Mouse (Mus musculus) skeletal muscle tissue, adult 2 months (tissue): ENCODE measurements around the gene Lamb2.

Experiments used
- DNase-seq: peaks from one replicate; pipeline ENCODE4 v3.0.0-alpha.2; 2012; ENCODE audit warnings: low read depth, low spot score

The Lamb2 gene

DNA sequence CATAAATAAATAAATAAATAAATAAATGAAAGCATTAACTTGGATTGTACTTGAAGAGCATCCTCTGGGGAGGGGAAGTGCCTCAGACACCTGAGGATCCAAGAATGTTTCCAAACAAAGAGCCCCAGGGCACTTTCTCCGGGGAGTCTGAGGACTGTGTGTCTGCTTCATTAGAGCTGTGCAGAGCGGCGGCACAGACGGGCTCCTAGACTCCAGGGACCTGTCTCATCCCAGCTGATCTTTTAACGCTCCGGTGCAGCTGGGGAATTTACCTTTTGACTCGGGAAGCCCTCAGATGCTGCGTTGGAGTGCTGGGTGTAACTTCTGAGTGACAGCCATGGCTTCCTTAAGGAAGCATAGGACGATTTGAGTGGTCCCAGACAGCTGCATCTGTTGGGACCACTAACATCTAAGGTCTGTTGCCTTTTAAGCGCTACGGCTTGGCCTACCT, 18.3 kb upstream of the Lamb2 start, which contains the start of gene Klhdc8b:
Gene Klhdc8b, minus strand, starts transcription at position 401 of the 451 bp plus-strand sequence.
- DNase-seq = no peak

DNA sequence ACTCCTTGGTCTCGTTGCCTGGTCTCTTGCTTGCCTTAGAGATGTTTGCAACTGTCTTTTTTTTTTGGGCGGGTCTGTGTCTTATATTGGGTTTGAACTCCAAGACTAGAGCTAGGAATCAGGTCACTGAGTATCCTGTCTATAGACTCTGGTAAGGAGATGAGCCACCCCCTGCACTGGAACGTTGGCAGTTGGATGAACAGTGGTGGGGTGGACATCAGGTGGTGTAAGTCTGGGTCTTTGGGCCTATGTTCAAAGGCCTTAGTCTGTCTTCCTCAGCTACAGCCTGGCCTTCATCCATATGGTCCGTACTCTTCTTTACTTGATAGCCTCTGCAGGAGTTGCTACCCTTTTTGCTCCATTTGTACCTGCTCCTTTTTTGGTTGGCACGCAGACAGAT, 17.9 kb upstream of the Lamb2 start:
- DNase-seq = no peak

DNA sequence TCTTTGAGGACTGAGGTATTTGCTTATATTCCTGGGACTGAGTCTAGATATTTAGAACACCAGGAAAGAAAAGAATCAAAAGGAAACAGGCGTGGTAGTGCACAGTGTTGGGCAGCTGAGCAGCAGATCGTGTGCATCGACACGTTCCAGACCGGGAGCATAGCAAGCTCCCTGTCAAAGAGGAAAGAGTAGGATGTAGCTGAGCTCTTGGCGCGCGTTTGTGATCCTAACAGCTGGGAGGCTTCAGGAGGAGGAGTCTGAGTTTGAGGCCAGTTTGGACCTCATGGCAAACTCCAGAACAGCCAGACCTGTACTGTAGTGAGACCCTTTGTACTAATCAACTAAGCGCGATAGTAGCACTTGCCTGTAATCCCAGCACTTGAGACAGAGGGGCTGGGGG, 17.3 kb upstream of the Lamb2 start:
- no peak for DNase-seq

DNA sequence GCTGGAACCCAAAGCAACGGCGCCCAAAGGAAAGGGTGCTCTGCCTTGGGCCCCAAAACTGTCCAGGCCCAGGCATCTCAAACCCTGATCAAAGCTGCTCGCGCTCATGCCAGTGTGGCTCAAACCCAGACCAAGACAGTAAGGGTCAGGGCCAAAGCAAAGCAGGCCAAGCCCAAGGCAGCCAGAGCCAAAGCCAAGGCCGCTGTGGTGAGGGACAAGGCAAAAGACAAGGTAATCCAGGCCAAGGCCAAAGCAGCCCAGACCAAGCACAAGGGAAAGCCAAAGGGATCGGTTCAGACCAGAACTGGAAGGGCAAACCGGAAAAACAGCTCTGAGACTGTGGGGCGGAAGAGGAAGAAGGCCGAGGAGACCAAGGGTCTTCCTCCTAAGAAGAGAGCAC, 15.8 kb upstream of the Lamb2 start:
- no peak for DNase-seq

DNA sequence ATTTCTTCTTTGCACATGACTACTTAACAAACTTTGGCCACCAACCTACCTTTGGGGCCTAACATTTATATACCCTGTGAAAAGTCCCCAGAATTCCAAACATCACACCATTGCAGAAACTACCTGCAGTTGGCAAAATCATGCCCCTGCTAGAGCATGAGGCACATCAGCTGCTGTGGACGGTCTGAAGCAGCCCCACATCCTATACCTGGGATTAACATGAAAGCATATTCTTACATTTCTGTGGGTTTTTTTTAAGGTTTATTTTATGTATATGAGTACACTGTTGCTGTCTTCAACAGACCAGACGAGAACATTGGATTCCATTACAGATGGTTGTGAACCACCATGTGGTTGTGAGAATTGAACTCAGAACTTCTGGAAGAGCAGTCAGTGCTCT, 13.3 kb upstream of the Lamb2 start:
- DNase-seq = no peak

DNA sequence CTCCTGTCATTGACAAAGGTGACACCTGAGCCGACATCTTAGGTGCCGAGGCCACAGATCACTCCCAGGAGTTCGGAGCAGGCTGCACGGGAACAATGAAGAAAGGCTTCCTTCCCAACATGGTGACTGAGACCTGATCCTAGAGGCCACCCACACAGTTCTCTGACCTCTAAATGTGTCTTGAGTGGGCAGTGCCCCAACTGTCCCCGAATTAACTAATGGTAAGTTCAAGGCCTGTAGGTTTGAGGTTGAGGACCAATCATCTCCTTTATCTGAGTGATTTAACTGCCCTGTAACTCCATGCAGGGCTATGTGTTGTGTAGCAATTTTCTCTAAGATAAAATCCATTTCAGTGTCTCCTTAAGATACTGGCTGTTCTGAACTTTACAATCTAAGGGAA, 10.1 kb upstream of the Lamb2 start:
- DNase-seq = no peak

DNA sequence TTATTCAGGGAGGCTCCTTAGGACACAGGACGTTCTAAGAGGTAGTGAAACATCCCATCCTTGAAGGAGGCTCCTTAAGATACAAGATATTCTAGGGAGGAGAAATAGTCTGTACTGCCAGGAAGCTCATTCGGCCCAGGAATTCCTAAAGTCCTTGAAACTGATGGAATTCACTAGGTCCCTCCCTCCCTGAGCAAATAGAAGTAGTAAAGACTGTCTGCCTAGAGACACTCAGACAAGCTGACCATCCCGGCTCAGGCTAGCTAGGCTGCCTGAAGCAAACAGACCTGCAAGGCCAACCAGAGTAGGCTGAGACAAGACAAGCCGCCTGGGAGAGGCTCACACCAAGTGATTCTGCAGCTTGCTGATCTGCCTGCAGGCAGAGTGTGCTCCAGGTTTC, 9.7 kb upstream of the Lamb2 start:
- DNase-seq = no peak

DNA sequence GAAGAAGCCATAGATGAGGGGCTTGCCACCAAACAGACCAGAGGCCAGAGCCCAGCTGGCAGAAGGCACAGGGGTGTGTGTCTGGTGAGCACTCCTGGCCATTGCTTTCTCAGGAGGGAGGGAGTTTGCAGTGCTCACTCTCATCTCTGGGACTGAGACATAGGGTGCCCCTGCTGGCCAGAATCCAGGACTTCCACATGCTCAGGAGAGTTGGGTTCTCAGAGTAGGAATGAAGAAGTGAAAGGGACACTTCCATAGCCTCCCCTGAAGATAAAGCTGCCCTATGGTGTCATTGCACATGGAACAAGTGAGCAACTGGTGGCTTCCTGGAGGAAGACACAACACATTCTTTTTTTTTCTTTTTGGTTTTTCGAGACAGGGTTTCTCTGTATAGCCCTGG, 5.0 kb upstream of the Lamb2 start:
- no peak for DNase-seq

DNA sequence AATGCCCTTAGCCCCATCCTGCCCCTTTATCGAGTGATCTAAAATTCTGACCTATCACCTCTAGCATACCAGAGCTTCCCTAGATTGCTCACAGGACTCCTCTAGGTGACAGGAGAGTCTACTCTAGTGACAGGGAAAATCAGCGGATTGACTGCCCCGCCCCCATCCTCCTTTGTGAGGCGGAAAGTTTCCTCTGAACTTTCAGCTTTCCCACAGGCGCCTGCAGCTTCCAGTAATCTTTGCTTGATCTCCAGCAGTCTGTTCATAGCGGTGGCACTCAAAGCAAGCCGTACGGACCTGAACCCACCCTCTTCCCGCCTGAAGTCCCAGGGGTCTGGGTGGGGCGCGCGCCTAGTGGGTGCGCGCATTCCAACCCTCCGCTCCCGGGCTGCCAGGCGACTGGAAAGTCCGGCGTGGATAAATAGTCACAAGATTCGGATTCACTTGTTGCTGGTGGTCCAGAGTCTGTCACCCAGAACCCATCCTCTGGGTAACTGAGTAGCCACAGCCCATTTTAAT, 839 bp upstream of the Lamb2 start:
- peak; percentile 78 for DNase-seq

DNA sequence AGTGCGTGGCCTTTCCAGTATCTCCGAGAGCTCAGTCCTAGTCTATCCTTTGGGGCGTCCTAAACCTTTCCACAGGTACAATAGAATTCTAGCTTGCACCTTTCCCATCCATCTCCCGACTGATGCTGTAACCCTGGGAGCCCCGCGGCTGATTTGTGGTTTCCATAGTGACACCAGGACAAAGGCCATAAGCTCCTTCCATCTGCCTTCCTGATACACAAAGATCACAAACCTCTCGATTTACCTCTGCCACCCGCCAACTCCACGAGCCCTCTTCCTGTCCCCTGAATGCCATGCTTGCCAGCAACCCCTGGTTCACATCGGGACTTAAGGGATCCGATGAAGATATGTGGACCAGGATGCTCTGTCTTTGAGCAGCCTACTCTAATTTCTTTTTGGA, 295 bp upstream of the Lamb2 start:
- no peak for DNase-seq

DNA sequence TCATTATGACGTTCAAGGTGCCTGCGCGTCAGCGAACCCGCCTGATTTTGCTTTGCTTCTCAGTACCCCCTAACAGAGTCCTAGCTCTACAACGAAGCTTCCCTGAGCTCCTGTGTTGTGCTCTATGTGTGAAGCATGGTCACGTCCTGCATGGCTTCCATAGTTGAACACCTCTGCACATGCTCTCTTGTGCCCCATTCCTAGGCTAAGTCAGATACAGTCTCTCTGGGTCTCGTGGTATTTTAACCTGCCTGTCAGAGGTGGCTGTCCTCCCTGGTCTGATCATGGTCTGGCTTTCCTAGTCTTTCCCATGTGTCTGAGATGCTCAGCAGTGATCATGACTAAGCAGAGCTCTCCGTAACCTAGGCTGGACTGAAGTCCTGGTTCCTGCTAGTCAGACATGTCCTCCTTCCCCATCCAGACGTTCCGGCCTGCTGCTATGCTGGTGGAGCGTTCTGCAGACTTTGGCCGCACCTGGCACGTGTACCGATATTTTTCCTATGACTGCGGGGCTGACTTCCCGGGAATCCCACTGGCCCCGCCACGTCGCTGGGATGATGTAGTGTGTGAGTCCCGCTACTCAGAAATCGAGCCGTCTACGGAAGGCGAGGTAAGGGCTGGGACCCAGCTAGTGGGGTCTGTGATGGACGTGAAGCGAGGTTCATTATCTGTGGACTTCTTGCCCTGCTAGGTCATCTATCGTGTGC, 1.4 kb downstream of the Lamb2 start:
- no peak for DNase-seq

DNA sequence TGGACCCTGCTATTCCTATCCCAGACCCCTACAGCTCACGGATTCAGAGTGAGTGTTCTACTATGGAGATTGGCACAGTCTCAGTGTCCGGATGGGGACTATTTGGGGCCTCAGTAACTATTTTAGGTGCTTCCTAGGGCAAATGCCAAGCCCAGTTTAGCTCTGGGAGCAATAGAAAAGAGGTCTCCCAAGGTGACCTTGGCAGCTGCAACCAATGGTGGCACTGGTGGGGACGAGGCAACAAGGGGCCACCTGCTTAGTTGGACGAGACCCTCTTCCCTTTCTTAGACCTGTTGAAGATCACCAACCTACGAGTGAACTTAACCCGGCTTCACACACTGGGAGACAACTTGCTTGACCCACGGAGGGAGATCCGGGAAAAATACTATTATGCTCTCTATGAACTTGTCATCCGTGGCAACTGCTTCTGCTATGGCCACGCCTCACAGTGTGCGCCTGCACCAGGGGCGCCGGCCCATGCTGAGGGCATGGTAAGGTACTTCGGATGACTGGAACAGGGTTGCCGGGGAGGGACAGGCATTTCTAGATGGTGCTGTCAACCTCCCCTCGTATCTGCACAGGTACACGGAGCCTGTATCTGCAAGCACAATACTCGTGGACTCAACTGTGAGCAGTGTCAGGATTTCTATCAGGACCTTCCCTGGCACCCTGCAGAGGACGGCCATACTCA, 2.1 kb downstream of the Lamb2 start:
- DNase-seq = no peak

DNA sequence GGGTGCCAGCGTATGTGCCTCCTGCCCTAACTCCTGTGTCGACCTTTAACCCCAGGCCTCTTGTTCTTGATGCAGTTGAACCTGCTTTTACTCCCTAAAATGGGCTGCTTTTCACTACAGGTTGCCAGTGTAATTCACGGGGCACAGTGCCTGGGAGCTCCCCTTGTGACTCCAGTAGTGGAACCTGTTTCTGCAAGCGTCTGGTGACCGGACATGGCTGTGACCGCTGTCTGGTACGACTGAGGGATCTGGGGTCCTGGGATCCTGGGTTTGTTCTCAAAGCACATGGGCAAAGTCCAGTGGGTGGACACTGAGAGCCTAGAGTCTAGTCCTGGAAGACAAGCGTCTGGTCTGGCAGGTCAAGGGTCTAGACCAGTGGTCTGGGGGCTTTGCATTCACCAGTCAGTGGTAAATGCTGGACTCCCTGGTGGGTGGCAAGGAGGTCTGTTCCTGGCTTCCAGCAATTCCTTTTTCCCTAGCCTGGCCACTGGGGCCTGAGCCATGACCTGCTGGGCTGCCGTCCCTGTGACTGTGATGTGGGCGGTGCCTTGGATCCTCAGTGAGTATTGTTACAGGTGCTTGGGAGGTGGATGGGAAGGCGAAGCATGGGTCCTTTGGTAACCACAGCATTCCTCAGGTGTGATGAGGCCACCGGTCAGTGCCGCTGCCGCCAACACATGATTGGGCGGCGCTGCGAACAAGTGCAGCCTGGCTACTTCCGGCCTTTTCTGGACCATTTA, 3.7 kb downstream of the Lamb2 start:
- no peak for DNase-seq

DNA sequence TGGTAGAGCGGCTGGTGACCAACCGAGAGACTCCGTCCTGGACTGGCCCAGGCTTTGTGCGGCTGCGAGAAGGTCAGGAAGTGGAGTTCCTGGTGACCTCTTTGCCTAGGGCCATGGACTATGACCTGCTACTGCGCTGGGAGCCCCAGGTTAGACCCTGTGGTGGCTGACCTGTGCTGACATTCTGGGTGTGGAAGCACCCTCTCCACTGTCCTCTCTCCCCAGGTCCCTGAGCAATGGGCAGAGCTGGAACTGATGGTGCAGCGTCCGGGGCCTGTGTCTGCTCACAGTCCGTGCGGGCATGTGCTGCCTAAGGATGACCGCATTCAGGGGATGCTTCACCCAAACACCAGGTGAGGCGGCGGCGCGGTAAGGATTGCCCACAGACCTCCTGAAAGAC, 4.5 kb downstream of the Lamb2 start:
- DNase-seq = no peak

DNA sequence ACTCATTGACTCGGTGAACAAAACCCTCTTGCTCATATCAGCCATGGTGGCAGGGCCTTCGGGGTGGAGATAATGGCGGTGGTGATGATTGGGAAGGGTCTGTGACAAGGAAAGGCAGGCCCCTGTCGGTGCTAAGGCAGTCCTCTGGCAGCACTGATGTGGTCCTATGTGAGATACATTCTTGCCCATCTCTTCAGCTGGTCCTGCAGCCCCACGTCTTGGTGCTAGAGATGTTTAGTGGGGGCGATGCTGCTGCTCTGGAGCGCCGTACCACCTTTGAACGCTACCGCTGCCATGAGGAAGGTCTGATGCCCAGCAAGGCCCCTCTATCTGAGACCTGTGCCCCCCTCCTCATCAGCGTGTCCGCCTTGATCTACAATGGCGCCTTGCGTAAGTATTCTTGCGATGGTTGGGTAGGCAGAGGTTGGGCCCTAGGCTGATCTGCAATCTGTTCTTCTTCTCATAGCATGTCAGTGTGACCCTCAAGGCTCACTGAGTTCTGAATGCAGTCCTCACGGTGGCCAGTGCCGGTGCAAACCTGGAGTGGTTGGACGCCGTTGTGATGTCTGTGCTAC, 5.9 kb downstream of the Lamb2 start:
- no peak for DNase-seq

DNA sequence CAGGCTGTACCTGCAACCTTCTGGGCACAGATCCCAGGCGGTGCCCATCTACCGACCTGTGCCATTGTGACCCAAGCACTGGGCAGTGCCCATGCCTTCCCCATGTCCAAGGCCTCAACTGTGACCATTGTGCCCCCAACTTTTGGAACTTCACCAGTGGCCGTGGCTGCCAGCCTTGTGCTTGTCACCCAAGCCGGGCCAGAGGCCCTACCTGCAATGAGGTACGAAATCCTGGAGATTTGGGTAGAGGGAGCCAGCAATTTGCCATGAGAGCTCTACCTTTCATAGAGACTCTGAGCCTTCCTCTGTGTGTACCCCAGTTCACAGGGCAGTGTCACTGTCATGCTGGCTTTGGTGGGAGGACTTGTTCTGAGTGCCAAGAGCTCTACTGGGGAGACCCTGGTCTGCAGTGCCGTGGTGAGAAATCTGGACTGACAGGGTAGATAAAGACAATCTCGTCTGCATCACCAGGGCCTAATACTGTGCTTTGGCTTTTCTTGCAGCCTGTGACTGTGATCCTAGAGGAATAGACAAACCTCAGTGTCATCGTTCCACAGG, 7.5 kb downstream of the Lamb2 start:
- DNase-seq = no peak

DNA sequence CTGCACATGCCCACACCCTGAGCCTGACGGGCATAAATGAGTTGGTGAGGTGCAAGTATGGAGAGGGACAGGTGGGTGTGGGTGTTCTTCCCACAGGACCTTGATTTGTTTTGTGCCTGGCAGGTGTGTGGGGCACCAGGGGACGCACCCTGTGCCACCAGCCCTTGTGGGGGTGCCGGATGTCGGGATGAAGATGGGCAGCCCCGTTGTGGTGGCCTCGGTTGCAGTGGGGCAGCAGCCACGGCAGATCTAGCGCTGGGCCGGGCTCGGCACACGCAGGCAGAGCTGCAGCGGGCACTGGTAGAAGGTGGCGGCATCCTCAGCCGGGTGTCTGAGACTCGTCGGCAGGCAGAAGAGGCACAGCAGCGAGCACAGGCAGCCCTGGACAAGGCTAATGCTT, 8.9 kb downstream of the Lamb2 start:
- no peak for DNase-seq

DNA sequence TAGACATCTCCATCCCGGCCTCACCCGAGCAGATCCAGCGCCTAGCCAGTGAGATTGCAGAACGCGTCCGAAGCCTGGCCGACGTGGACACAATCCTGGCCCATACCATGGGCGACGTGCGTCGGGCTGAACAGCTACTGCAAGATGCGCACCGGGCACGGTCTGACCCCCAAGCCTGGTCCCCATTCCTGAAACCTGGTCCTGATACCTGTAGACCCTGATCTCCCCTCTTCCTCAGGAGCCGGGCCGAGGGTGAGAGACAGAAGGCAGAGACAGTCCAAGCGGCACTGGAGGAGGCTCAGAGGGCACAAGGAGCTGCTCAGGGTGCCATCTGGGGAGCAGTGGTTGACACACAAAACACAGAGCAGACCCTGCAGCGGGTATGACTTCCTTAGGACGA, 9.7 kb downstream of the Lamb2 start:
- DNase-seq = no peak

DNA sequence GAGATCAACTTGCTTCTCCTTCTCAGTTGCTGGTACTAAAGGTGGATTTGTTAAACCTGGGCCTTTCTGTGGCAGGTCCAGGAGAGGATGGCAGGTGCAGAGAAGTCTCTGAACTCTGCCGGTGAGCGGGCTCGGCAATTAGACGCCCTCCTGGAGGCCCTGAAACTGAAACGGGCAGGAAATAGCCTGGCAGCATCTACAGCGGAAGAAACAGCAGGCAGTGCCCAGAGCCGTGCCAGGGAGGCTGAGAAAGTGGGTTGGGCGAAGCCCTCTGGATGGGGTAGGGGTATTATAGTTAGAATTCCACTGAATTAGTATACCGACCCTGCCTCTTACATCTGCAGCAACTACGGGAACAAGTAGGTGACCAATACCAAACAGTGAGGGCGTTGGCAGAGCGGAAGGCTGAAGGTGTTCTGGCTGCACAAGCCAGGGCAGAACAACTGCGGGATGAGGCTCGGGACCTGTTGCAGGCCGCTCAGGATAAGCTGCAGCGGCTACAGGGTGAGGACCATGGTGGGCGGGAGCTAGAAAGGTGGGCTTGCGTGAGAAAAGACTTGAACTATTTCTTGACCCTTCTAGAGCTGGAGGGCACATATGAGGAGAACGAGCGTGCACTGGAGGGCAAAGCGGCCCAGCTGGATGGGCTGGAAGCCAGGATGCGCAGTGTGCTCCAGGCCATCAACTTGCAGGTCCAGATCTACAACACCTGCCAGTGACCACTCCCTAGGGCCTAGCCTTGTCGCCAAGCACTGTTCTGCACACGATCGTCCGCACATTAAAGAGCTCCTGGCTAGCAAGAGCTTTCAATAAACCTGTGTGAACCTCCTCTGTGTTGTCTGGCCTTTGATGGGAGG, 10.4 kb downstream of the Lamb2 start:
- no peak for DNase-seq

DNA sequence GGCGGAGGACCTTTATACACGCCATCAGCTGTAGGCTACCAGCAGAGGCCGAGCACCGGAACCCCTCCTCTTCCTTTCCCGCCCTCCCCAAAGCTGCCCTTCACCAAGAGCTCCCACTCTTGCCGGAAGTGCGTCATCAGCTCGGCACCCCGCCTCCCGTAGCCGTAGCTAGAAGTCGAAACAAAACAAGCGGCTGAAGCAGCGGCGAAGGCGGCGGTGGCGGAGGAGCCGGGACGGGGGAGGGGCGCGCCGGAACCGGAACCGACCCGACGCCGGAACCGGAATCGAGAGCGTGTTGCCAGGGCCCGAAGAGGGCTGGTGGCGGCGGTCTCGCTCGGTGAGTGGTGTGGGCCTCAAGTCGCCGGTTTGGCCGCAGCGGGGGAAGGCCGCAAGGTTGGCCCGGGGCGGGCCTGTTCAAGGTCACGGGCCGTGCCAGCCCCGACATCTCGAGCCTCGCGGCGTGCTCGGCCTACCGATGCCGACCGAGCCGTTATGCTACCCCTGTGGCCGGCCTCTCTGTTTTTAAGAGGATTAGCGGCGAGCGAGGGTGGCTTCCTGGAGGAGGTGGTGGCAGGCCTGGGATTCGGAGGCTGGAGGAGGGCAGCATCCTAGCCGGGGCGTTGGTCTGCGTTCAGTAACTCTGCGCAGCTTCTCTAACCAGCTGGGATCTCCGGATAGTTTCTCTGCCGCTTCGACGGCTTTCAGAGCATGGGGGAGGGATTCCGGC, 11.2 kb downstream of the Lamb2 start, which contains the start of gene Usp19:
Gene Usp19, plus strand, starts transcription at position 44 of the 727 bp plus-strand sequence.
- peak; percentile 96 for DNase-seq
